Mouse (Mus musculus): ENCODE measurements around the gene Lpcat2b.

Lpcat2b gene

DNA sequence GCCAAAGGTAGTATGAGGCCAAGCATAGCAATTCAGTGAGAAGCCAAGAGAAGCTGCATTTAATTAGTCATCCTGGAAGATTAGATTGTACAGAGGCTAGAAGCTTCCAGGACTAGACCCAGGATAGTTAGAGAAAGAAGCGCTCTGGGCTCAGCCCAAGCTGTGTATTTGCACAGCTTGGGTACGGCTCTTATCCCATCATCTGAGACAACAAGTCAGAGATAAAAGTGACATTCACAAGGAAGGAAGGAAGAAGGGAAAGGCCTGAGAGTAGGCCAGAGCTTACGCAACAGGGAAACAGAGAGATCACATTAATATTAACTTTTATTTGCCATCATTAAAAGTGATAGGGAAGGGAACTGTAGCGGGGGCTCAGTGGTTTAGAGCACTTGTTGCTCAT lies 16.6 kb downstream of the Lpcat2b start:
- DNase-seq (ENCODE audit: low spot score in 2 of 2): no peak

DNA sequence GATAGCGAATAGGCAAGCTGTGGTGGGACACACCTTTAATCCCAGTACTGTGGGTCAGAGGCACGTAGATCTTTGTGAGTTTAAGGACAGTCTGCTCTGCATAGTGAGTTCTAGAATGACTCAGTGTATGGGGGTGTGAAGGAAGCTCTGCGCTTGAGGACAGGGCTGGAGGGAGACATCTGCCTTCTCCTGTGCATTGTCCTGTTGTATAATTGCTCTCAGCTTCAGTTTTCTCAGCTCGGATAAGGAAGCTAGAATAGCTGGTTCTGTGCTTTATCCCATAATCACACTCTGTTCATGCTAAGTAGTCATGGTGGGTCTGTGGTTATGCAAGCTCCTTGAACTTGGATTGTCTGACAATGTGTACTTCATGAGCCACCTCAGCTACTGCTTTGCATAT lies 17.4 kb downstream of the Lpcat2b start:
- no peak for DNase-seq (ENCODE audit: low spot score in 2 of 2)

DNA sequence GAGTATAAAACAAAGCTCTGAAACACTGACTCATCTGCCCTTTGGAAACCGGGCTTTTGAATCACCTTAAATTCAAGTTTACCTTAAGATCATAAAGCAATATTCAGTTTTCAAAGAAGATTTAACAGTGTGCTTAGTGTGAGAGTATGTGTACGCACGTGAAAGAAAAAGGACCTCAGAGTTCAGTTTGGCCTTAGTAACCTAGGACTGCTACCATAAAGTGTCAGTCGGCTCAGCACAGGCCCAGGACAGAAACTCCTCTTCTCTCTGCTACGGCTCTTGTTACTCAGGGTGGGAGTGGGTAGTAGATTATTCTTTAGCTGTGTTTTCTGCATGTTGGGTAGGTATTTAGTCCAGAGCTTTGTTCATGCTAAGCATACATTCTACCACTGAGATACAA lies 18.3 kb downstream of the Lpcat2b start:
- DNase-seq (ENCODE audit: low spot score in 2 of 2): no peak

DNA sequence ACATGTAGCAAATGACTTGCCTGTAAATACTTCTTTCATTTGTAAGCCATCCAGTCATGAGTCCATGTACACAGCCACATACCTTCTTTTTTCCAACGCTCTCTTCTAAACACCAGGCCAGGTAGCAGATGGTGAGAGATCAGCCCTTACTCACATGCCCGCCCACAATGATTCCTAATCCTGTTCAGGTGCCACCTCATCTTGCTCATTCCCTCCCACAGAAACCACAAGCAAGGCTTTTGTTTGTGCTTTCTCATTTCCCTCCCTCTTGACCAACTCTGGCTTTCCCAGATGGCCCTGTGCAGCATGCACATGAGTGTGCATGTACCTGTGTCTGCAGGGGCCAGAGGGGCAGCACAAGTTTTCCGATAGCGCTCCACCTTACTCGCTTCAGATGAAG lies 18.9 kb downstream of the Lpcat2b start:
- DNase-seq (ENCODE audit: low spot score in 2 of 2): no peak

DNA sequence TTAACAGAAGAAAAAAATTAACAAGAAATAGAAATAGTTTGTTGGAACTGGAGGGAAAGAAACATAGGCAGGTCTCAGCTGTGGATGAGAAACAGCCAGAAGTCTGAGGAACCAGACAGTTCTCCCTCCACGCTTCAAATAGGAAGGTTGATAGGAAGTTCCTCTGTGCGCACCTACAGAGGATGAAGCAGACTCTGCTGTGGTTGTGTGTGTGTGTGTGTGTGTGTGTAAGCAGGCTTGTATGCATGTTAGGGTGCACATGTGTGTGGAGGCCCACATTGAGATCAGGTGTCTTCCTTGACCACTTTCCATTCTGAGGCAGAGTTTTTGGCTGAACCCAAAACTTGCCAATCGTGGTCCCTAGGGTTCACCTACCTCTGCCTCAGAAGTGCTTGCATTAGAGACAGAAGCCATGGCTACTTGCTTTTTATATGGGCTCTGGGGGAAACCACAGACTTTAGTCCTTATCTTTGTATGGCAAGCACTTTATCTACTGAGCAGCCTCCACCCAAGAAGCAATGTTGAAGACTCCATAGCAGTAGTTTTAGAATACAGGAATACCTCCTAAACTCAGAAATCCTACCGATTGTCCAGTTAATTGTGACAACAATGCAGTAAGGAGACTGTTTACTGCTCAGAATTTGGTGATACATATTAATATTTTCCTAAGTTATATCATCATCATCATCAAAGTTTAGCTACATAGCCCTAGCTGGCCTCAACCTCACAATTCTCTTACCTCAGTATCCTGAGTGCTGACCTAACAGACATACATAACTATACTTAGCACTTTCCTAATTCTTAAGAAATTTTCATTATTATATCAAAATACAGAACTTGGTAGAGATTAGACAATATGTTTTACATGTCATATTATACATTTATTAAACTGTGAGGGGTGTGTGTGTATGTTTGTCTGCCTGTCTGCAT lies 31.1 kb downstream of the Lpcat2b start:
- DNase-seq (ENCODE audit: low spot score in 2 of 2): no peak

DNA sequence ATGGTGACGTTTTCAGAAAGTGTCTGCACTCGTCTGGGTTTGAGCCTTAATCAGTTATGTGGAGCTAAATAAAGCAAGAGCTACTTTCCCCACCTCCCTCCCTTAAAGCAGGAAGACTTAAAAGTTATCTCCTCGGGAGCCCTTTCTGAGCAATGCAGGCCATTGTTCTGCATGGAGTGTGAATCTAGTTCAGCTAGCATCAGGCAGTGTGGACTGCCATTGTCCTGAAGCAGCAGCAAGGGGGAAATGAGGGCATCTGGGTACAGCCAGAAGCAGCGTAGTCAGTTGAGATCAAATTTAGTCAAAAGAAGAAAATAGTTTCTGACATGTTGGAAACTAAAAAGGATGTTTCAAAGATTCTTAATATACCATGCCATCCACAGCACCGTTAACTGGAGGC lies 35.2 kb downstream of the Lpcat2b start:
- no peak for DNase-seq (ENCODE audit: low spot score in 2 of 2)

DNA sequence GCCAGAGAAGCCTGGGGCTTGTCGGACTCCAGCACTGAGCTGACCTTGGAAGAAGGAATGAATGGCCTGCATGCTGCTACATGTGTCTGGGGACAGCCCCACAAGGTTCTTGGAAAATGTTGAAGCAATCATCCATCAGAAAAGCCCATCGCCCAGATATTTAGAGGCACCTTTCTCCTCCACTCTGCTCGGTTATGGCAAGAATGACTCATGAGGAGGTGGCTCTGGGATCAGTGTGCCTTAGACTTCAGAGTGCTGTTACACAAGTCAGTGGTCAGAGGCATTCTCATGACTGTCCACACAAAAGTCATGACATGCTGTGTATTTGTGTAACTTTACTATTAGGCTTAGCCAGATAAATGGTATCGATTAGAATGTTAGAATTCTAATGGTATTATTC lies 35.7 kb downstream of the Lpcat2b start:
- DNase-seq (ENCODE audit: low spot score in 2 of 2): no peak

DNA sequence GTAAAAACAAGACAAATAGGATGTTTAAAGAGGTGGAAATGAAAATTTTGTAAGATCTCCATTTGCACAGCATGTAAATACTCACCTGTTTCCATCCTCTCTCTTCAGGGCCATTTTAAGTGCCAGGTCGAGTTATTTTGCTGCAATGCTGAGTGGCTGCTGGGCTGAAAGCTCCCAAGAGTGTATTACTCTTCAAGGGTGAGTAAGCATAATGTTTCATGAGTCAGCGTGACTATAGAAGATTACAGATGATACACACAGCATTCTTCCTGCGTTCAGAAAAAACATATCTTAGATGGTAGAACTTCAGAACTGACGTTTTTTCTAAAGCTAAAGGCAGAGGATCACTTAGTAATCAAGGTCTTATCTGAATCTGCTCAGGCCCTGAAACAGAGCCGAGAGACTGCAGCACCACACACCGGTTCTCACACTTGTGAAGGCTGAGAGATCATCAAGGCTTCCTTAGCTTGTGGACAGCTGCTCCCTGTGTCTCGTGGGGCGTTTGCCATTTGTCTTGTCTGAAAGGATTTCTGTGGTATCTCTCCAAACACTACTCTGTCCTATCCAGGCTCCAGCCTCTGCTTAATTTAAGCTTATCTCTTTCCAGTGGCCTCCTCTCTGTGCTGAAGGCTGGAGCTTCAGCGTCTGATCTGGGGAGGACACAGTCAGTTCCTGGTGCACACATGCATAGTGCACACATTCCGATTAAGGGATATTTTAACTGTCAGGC lies 39.4 kb downstream of the Lpcat2b start:
- DNase-seq (ENCODE audit: low spot score in 2 of 2): no peak

DNA sequence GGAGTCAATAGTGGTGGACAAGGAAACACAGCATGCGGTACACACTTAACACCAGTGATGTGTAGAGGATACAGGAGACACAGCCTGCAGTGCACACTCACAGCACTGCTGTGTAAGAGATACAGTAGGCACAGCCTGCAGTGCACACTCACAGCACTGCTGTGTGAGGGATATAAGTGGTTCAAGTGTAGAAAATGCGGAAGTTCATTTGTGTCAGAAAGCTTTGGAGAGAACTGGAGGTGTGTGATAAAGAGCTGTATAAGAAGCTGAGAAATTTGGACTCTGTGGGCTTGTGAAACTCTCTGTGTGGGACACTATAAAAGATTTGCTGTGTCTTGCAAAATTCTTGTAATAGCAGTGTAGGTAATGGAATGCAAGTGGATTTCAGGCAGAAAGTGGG lies 48.8 kb downstream of the Lpcat2b start:
- DNase-seq (ENCODE audit: low spot score in 2 of 2): no peak

All from urinary bladder, adult 18-20 months (tissue).